Mouse (Mus musculus): ENCODE results near the gene Satb2.

DNA sequence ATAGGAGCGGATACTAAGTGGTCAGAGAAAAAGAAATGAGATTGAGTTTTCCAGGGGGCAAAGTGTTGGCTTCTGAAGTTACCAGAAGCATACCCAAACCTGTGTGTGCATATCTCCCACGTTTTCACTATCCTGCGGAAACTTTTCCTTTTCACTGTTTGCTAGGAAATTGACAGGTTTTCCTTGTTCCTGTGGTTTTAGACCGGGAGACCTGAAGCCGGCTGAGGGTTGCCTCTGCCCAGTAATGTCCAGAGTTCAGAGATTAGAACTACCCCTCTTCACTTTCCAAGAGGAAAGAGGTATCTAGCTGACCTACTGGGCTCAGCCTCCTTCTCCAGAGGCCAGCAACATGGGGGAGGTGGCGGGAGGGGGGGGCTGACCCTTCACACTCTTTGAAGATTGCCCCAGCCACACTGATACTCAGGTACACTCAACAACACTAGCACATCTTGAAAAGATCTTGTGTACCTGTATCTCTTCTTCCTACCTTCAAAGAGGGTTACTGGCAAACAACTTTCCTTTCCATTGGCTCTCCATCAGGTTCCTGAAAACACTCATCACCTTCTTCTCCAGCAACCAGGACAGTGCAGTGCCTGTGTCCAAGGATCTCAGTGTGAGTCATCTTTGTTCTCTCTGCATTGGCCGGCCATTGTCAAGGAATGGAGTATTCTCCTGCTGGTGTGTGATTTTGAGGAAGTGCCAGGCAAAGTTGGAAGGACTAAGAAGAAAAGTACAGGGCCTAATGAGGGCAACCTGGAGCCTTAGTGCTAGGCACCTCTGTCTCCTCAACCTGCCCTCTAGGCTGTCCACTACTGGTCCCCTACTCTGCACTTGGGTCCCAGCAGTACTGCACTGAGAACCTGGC lies 1.3 kb upstream of the Satb2 start:
- no peak for TF ChIP-seq CTCF (IDR thresholded peaks at IDR 0.05; ENCODE audit: low read depth, low read length)
- no peak for TF ChIP-seq POLR2AphosphoS5 (IDR thresholded peaks at IDR 0.05; ENCODE audit: insufficient replicate concordance, low read depth, low read length)
- TF ChIP-seq TAL1 (conservative IDR thresholded peaks at IDR 0.05; ENCODE audit: low read depth, low read length), result no peak
- TF ChIP-seq GATA1 (IDR thresholded peaks at IDR 0.05; ENCODE audit: borderline replicate concordance, low read length), result no peak
- TF ChIP-seq GATA2 (IDR thresholded peaks at IDR 0.05; ENCODE audit: borderline replicate concordance, low read depth, low read length), result no peak

Data from G1E (cell line).